Mouse (Mus musculus) right cerebral cortex, postnatal 25 days (tissue): ENCODE measurements around the gene Hspd1.
"Not testable (repeated sequence)": the region's sequence is repeated elsewhere in the genome, so short reads cannot be mapped to it uniquely, and the experiment has no call there.

Experiments used
- DNase-seq: peaks from one replicate; pipeline ENCODE4 v3.0.0; 2022

The Hspd1 gene

GRCm38 (mm10) chr1:55087932-55088610 lies at the start of gene Hspd1, which contains the start of gene Hspe1:
Hspd1 (minus strand) TSS chr1:55088243.
Hspe1 (plus strand) TSS chr1:55088132.
- peak; percentile 98 for DNase-seq

- no peak for DNase-seq
These were observed 47.8 kb upstream of the Hspd1 start for GRCm38 (mm10) chr1:55135846-55136245.

- no peak for DNase-seq
These were observed 46.3 kb upstream of the Hspd1 start for GRCm38 (mm10) chr1:55134301-55134700.

- DNase-seq, result no peak
These were observed 45.1 kb upstream of the Hspd1 start for GRCm38 (mm10) chr1:55133173-55133572.

GRCm38 (mm10) chr1:55132308-55132707 lies 44.3 kb upstream of the Hspd1 start:
- DNase-seq, result no peak

- no peak for DNase-seq
These were observed 43.5 kb upstream of the Hspd1 start for GRCm38 (mm10) chr1:55131424-55132014.

- peak; percentile 94 for DNase-seq
These were observed 42.9 kb upstream of the Hspd1 start, which contains the start of gene Mob4 for GRCm38 (mm10) chr1:55130943-55131401. Mob4 (plus strand) TSS chr1:55131231.

- no peak for DNase-seq
These were observed 42.3 kb upstream of the Hspd1 start for GRCm38 (mm10) chr1:55130190-55130916.

- DNase-seq, result no peak
These were observed 41.7 kb upstream of the Hspd1 start for GRCm38 (mm10) chr1:55129716-55130115.

- DNase-seq, result not testable (repeated sequence)
These were observed 36.1 kb upstream of the Hspd1 start for GRCm38 (mm10) chr1:55124136-55124535.

- no peak for DNase-seq
These were observed 35.5 kb upstream of the Hspd1 start for GRCm38 (mm10) chr1:55123561-55123960.

- DNase-seq, result no peak
These were observed 35.0 kb upstream of the Hspd1 start for GRCm38 (mm10) chr1:55123046-55123445.

- no peak for DNase-seq
These were observed 21.2 kb upstream of the Hspd1 start for GRCm38 (mm10) chr1:55109066-55109766.

GRCm38 (mm10) chr1:55108473-55108872 lies 20.4 kb upstream of the Hspd1 start:
- no peak for DNase-seq

- no peak for DNase-seq
These were observed 19.6 kb upstream of the Hspd1 start for GRCm38 (mm10) chr1:55107644-55108043.

- DNase-seq, result no peak
These were observed 19.0 kb upstream of the Hspd1 start for GRCm38 (mm10) chr1:55106919-55107585.

GRCm38 (mm10) chr1:55092469-55092868 lies 4.4 kb upstream of the Hspd1 start:
- no peak for DNase-seq

- no peak for DNase-seq
These were observed 4.0 kb upstream of the Hspd1 start for GRCm38 (mm10) chr1:55092056-55092455.

- DNase-seq, result no peak
These were observed 1.5 kb upstream of the Hspd1 start for GRCm38 (mm10) chr1:55089498-55090064.

GRCm38 (mm10) chr1:55088611-55089497 lies 811 bp upstream of the Hspd1 start:
- no peak for DNase-seq

- DNase-seq, result no peak
These were observed 590 bp downstream of the Hspd1 start for GRCm38 (mm10) chr1:55087401-55087904.
